Mouse (Mus musculus) heart, postnatal 14 days (tissue): ENCODE results near the gene Ankef1. TPM values are rescaled to one million over a fixed set of nuclear protein-coding genes. Genes with fewer than 3 reads are reported as not detected.

Source experiments
- DNase-seq, 2 experiments: peaks; one replicate each; pipeline ENCODE4 v3.0.0; 2021 to 2022
- intact Hi-C: fragments of 180-260 bp; cut with DNase I; formaldehyde crosslinking; loops from one replicate; pipeline ENCODE4 v1.15.1; 2025
- total RNA-seq, 2 experiments: library from RNA; stranded (reverse); gene quantifications; 2 replicates each; pipeline ENCODE4 v1.2.3; 2021

The Ankef1 gene
- total RNA-seq, 2 experiments from 2014 or later: 0.24 to 1.5 TPM

- no peak for DNase-seq
- intact Hi-C loops: no loop called here
Observed at GRCm38 (mm10) chr2:136588811-136589210, 87.1 kb downstream of the Ankef1 start.

- intact Hi-C loops: loop anchor here (5.0 to 10.0 kb wide), 2 partner anchors 109 to 118 kb away; partner anchors contain the start of gene Snap25
- peak; percentile 25 to 51 for DNase-seq
Observed at GRCm38 (mm10) chr2:136596451-136596850, 94.7 kb downstream of the Ankef1 start.

GRCm38 (mm10) chr2:136598743-136599142, 97.0 kb downstream of the Ankef1 start:
- intact Hi-C loops: loop anchor here (5.0 to 10.0 kb wide), 2 partner anchors 111 to 116 kb away; partner anchors contain the start of gene Snap25
- DNase-seq: no peak

GRCm38 (mm10) chr2:136600651-136601170, 99.0 kb downstream of the Ankef1 start:
- intact Hi-C loops: no loop called here

GRCm38 (mm10) chr2:136601206-136601605, 99.5 kb downstream of the Ankef1 start:
- no peak for DNase-seq
- intact Hi-C loops: no loop called here

More at GRCm38 (mm10) chr2:136600651-136601170, 99.0 kb downstream of the Ankef1 start:
- DNase-seq: no peak

Other genes with a start within 250 kb of the Ankef1 start
- gene Pak7, start 113.9 kb upstream of the Ankef1 start, total RNA-seq: under 1 TPM in 1 of 2 experiments, not detected in 1; 0.07 TPM
- under 1 TPM in 1 of 2 experiments, not detected in 1; 0.33 TPM for gene Snap25, start 211.5 kb downstream of the Ankef1 start, total RNA-seq